Mouse (Mus musculus): ENCODE results near the gene Fam107b. TPM values are rescaled to one million over a fixed set of nuclear protein-coding genes. Genes with fewer than 3 reads are reported as not detected.

Fam107b gene
- polyA plus RNA-seq, 1 experiment = 8.2 TPM

GRCm38 (mm10) chr2:3629096-3629495 lies 58.8 kb downstream of the Fam107b start:
- H3K36me3 ChIP-seq (ENCODE audit: control insufficient read depth, insufficient read depth, low read length) = no peaks in the 10 kb centered on the region
- no peaks in the 10 kb centered on the region for H3K4me1 ChIP-seq (ENCODE audit: control insufficient read depth, insufficient read depth, insufficient read length, low read length)
- no peak overlapping the region for H3K4me3 ChIP-seq (ENCODE audit: low read depth, low read length)
- H3K27me3 ChIP-seq (ENCODE audit: control insufficient read depth, insufficient read depth, low read length) = no peaks in the 10 kb centered on the region
- no peak for TF ChIP-seq POLR2A (IDR thresholded peaks at IDR 0.05; ENCODE audit: low read depth, low read length)
- no peak for TF ChIP-seq CTCF (IDR thresholded peaks at IDR 0.05; ENCODE audit: extremely low read depth, insufficient read length, insufficient replicate concordance, low read depth, low read length)
- WGBS = 90% methylated on average over 6 of the region's 6 CpGs
- no peak overlapping the region for H3K27ac ChIP-seq (ENCODE audit: insufficient read depth, low read depth, low read length)

- Histone ChIP-seq H3K4me1 (ENCODE audit: control insufficient read depth, insufficient read depth, insufficient read length, low read length) (no peaks in the 10 kb centered on the region), H3K36me3 (ENCODE audit: control insufficient read depth, insufficient read depth, low read length) (no peaks in the 10 kb centered on the region), H3K27ac (ENCODE audit: insufficient read depth, low read depth, low read length) (no peak overlapping the region), H3K27me3 (ENCODE audit: control insufficient read depth, insufficient read depth, low read length) (no peaks in the 10 kb centered on the region), H3K4me3 (ENCODE audit: low read depth, low read length) (no peak overlapping the region)
- WGBS = 82% methylated on average over 5 of the region's 5 CpGs
- peak; percentile 32; the same call in 1 of the 2 replicates for TF ChIP-seq CTCF (IDR thresholded peaks at IDR 0.05; ENCODE audit: extremely low read depth, insufficient read length, insufficient replicate concordance, low read depth, low read length)
- no peak for TF ChIP-seq POLR2A (IDR thresholded peaks at IDR 0.05; ENCODE audit: low read depth, low read length)
These were observed 59.5 kb downstream of the Fam107b start for GRCm38 (mm10) chr2:3629741-3630140.

GRCm38 (mm10) chr2:3630769-3631477 lies 60.6 kb downstream of the Fam107b start:
- TF ChIP-seq POLR2A (IDR thresholded peaks at IDR 0.05; ENCODE audit: low read depth, low read length) (no peak), CTCF (IDR thresholded peaks at IDR 0.05; ENCODE audit: extremely low read depth, insufficient read length, insufficient replicate concordance, low read depth, low read length) (no peak)
- Histone ChIP-seq H3K4me1 (ENCODE audit: control insufficient read depth, insufficient read depth, insufficient read length, low read length) (no peaks in the 10 kb centered on the region), H3K4me3 (ENCODE audit: low read depth, low read length) (no peak overlapping the region), H3K36me3 (ENCODE audit: control insufficient read depth, insufficient read depth, low read length) (no peaks in the 10 kb centered on the region), H3K27ac (ENCODE audit: insufficient read depth, low read depth, low read length) (no peak overlapping the region), H3K27me3 (ENCODE audit: control insufficient read depth, insufficient read depth, low read length) (no peaks in the 10 kb centered on the region)
- WGBS = 85% methylated on average over 5 of the region's 5 CpGs

GRCm38 (mm10) chr2:3633137-3633536 lies 62.8 kb downstream of the Fam107b start:
- Histone ChIP-seq H3K36me3 (ENCODE audit: control insufficient read depth, insufficient read depth, low read length) (no peaks in the 10 kb centered on the region), H3K4me1 (ENCODE audit: control insufficient read depth, insufficient read depth, insufficient read length, low read length) (no peaks in the 10 kb centered on the region), H3K27ac (ENCODE audit: insufficient read depth, low read depth, low read length) (no peak overlapping the region), H3K4me3 (ENCODE audit: low read depth, low read length) (no peak overlapping the region), H3K27me3 (ENCODE audit: control insufficient read depth, insufficient read depth, low read length) (no peaks in the 10 kb centered on the region)
- no peak for TF ChIP-seq CTCF (IDR thresholded peaks at IDR 0.05; ENCODE audit: extremely low read depth, insufficient read length, insufficient replicate concordance, low read depth, low read length)
- TF ChIP-seq POLR2A (IDR thresholded peaks at IDR 0.05; ENCODE audit: low read depth, low read length) = no peak
- 80% methylated on average over 9 of the region's 9 CpGs for WGBS

- H3K27me3 ChIP-seq (ENCODE audit: control insufficient read depth, insufficient read depth, low read length) = no peaks in the 10 kb centered on the region
- H3K27ac ChIP-seq (ENCODE audit: insufficient read depth, low read depth, low read length) = no peak overlapping the region
- H3K4me1 ChIP-seq (ENCODE audit: control insufficient read depth, insufficient read depth, insufficient read length, low read length) = peaks cover 4% of the 10 kb centered on the region; the same call in 1 of the 2 replicates
- H3K4me3 ChIP-seq (ENCODE audit: low read depth, low read length) = no peak overlapping the region
- WGBS = 92% methylated on average over 5 of the region's 5 CpGs
- no peaks in the 10 kb centered on the region for H3K36me3 ChIP-seq (ENCODE audit: control insufficient read depth, insufficient read depth, low read length)
- TF ChIP-seq POLR2A (IDR thresholded peaks at IDR 0.05; ENCODE audit: low read depth, low read length) (no peak), CTCF (IDR thresholded peaks at IDR 0.05; ENCODE audit: extremely low read depth, insufficient read length, insufficient replicate concordance, low read depth, low read length) (no peak)
These were observed 66.5 kb downstream of the Fam107b start for GRCm38 (mm10) chr2:3636771-3637170.

- H3K4me3 ChIP-seq (ENCODE audit: low read depth, low read length) = no peak overlapping the region
- no peak for TF ChIP-seq CTCF (IDR thresholded peaks at IDR 0.05; ENCODE audit: extremely low read depth, insufficient read length, insufficient replicate concordance, low read depth, low read length)
- TF ChIP-seq POLR2A (IDR thresholded peaks at IDR 0.05; ENCODE audit: low read depth, low read length) = no peak
- no peak overlapping the region for H3K27ac ChIP-seq (ENCODE audit: insufficient read depth, low read depth, low read length)
- H3K36me3 ChIP-seq (ENCODE audit: control insufficient read depth, insufficient read depth, low read length) = no peaks in the 10 kb centered on the region
- 34% methylated on average over 9 of the region's 9 CpGs for WGBS
- peaks cover 4% of the 10 kb centered on the region; the same call in 1 of the 2 replicates for H3K4me1 ChIP-seq (ENCODE audit: control insufficient read depth, insufficient read depth, insufficient read length, low read length)
- H3K27me3 ChIP-seq (ENCODE audit: control insufficient read depth, insufficient read depth, low read length) = no peaks in the 10 kb centered on the region
These were observed 70.9 kb downstream of the Fam107b start for GRCm38 (mm10) chr2:3641001-3641770.

GRCm38 (mm10) chr2:3642949-3643348 lies 72.7 kb downstream of the Fam107b start:
- Histone ChIP-seq H3K4me3 (ENCODE audit: low read depth, low read length) (no peak overlapping the region), H3K27ac (ENCODE audit: insufficient read depth, low read depth, low read length) (no peak overlapping the region), H3K27me3 (ENCODE audit: control insufficient read depth, insufficient read depth, low read length) (no peaks in the 10 kb centered on the region), H3K36me3 (ENCODE audit: control insufficient read depth, insufficient read depth, low read length) (no peaks in the 10 kb centered on the region), H3K4me1 (ENCODE audit: control insufficient read depth, insufficient read depth, insufficient read length, low read length) (peaks cover 4% of the 10 kb centered on the region; the same call in 1 of the 2 replicates)
- TF ChIP-seq CTCF (IDR thresholded peaks at IDR 0.05; ENCODE audit: extremely low read depth, insufficient read length, insufficient replicate concordance, low read depth, low read length) = no peak
- TF ChIP-seq POLR2A (IDR thresholded peaks at IDR 0.05; ENCODE audit: low read depth, low read length) = no peak

Data from small intestine, adult 2 months (tissue).